Mouse (Mus musculus): ENCODE measurements around the gene Plp2.
A peak's percentile ranks its signal among the peaks of the same experiment; 100 is the strongest.
"Not testable (repeated sequence)": the region's sequence is repeated elsewhere in the genome, so short reads cannot be mapped to it uniquely, and the experiment has no call there.

Plp2 gene

GRCm38 (mm10) chrX:7670921-7671623 is at the start of gene Plp2:
Plp2 (minus strand) TSS chrX:7671390.
- DNase-seq: no peak

- not testable (repeated sequence) for DNase-seq
These were observed 44.9 kb upstream of the Plp2 start for GRCm38 (mm10) chrX:7716058-7716457.

DNA sequence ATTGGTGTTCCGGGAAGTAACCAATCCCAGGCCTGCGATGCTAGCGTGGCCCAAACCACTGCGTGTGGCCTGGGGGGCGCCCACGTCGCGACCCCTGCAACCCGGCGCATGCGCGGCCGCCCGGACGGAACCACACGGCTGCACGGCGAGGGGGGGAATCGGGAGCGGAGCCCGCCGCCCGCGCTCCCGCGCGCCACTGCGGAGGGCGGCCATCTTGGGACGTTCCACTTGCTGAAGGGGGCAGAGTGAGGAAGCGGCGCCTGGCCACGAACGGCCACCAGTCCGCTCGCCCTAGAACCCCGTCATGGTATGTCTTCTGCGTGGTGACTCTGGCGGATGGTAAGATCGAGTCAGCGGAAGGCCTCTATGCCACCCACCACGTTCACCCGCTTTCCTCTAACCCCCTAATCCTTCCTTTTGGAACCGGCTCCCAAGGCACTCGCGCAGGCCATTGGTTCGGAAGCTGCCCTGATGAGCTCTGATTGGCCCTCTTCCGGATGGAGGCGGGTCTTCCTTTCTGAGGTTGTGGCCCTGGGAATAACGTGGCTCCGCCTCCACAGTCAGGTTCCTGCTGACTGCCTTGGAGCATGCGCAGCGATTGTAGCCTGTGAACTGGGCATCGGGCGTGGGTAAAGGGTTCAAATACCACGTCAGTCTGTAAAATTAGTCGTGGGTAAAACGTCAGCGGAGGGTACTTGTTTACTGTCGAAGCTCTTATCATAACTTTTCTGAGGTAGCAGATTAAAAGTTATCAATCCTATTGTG is 43.1 kb upstream of the Plp2 start, which contains the start of gene Wdr45:
TSS of gene Wdr45 (plus strand) at position 199 of the 765 bp plus-strand sequence.
- peak; percentile 90 to 95 for DNase-seq

DNA sequence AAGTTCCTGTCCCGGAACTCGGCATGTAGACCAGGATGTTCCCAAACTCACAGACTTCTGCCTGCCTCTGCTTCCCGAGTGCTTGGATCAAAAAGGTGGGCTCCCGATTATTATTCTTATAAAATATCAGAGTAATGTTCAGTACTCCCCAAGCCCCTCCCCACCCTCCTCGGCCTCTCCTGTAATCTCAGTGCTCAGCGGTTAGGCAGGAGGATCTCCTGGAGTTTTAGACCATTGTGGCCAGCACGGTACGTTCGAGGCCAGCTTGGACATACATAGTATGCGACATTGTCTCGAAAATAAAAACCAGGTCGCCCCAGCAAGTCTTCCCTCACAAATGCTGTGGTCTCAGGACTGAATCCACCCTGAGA is 42.6 kb upstream of the Plp2 start:
- DNase-seq: not testable (repeated sequence)

GRCm38 (mm10) chrX:7696954-7697381 is 25.8 kb upstream of the Plp2 start, which contains the start of gene Gpkow:
Gpkow (plus strand) TSS chrX:7697131.
- DNase-seq: peak; percentile 79 to 91

DNA sequence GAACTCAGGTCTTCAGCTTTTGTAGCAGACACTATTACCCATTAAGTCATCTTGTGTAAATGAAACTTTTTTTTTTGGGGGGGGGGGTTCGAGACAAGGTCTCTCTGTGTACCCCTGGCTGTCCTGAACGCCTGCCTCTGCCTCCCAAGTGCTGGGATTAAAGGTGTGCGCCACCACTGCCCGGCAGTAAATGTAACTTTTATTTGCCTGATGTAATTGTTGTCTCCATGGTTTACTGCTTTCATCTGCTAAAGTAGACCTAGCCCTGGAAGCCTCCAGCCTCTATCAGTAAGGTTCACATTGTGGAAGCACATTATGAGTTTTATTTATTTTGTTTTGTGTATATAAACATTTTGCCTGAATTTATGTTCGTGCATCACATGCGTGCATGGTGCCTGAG is 25.3 kb upstream of the Plp2 start:
- no peak for DNase-seq

- peak; percentile 33 to 38 for DNase-seq
These were observed 21.7 kb upstream of the Plp2 start for GRCm38 (mm10) chrX:7692862-7693261.

DNA sequence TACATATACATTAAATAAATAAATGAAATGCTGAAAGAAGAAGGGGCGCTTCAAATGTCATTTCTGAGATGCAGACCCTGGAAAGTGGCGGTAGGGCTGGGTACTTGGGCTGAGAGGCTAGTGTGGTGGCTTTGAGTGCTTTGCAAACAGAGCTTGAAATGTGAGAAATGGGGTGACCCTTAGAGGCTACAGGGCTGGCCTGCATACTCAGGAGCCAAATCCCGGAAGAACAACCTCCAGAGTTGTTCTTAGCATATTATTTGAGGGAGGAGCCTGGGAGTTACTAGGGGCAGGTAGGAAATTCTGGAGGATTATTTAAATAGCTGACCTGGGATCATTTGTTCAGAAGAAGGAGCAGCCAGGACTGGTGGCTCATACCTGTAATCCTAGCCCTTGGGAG is 19.3 kb upstream of the Plp2 start:
- DNase-seq: no peak

GRCm38 (mm10) chrX:7688321-7688720 is 17.1 kb upstream of the Plp2 start:
- DNase-seq: peak in 1 of 2 experiments; percentile 48

DNA sequence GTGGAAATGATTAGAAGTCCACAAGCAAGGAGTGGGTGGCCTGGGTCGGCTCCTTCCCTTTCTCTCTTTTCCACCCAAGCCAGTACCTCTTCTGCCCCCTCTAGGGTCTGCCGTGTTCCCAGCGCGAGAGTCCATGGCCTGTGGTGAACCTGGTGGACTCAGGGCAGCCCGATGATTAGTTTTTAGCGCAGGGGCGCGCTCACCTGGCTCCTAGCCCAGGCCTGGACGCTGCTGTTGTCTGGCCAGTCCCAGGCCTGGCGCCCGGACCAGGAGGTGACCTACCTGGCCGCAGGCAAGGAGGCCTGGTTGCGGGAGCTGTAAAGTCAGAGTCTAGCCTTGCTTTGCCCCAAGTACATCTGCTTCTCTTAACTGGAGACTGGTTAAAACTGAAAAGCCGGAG is 9.7 kb upstream of the Plp2 start, which contains the start of gene Magix:
TSS of gene Magix (minus strand) at position 388 of the 400 bp plus-strand sequence.
- peak; percentile 58 to 60 for DNase-seq

DNA sequence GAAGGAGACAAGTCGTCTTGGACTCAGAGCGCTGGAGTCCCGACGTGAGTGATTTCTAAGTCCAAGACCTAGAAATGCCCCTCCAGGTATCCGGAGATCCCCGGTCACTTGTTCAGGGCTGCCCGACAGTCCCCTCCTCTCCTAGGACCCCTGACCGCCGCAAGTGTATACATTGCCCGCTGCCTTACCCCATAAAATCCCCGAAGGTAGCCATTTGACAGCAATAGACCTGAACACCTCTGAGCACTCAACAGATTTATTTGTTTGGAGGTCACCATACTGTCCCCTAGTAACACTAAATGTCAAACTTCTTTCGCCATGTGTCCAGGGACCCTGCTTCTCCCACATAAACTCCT is 8.8 kb upstream of the Plp2 start:
- DNase-seq: no peak

DNA sequence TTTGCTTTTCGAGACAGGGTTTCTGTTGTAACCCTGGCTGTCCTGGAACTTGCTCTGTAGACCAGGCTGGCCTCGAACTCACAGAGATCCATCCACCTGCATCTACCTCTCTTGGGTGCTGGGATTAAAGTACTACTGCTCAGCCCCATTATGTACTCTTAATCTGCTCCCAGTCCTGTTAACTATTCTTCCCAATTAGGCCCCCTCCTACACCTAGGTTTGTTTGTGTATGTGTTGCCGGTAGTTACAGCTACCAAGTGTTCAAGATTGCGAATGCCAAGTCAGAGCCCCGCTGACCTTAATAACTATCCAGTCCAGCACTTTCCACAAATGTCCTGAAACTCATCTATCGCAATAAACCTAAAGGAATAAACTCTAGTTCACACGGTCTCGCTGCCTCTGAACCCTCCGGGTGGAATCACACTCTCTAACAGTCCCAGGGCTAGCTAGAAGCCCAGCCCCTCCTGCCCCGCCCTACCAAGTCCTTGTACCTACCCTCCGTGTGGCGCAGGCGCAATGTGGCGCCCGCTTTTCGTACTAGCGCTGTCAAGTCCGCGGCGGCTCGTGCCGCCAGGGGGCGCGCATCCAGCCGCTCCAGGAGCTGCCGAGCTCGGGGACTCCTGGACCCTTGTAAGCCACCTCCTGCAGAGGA is 8.3 kb upstream of the Plp2 start:
- peak; percentile 84 to 93 for DNase-seq

DNA sequence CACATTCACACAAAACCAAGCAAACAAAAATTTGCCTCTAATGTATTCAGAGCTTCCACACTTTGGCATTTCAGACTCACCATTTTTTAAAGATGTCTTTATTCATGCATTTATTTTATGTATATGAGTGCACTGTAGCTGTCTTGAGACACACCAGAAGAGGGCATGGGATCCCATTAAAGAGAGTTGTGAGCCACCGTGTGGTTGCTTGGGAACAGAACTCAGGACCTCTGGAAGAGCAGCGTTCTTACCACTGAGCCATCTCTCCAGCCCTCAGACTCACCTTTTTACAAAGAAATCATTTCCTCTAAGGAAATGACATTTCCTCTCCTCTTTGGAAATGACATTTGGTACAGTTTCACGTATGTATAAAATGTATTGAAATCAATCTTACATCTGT is 7.8 kb upstream of the Plp2 start:
- no peak for DNase-seq

- no peak for DNase-seq
These were observed 3.8 kb upstream of the Plp2 start for GRCm38 (mm10) chrX:7675001-7675380.

GRCm38 (mm10) chrX:7674284-7675000 is 3.3 kb upstream of the Plp2 start:
- DNase-seq: no peak

DNA sequence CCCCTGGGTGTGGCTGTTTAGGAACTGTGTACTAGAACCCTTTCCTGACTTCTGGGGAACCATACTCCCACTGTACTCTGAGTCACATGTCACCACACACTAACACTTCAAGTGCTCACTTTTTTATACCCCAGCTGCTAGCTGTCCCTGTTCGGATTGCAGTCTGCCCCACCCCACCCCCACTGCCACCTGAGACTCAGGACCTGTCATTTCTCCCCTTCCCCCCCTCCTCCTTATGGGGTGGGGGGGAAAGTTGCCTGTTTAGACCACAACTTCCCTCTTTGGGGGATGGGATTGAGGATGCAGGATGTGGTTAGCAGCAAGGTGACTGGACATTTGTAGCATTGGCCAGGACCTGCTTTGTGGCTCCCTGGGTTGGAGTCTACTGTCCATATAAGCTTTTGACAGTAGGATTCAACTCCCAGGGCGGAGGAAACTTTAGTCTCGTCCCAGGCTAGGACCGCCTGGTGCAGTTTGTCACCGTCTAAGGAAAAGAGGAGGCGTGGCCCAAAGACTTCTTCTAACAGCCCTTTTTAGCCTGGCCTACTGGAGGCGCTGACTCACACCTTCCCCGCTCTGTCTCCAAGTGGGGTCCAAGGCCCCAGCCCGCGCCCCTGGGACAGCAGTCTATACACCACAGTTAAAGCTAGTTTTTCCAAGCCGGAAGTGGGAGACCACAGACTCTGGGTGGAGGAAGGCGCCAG is 2.5 kb upstream of the Plp2 start:
- no peak for DNase-seq

GRCm38 (mm10) chrX:7672739-7673138 is 1.5 kb upstream of the Plp2 start:
- DNase-seq: no peak

DNA sequence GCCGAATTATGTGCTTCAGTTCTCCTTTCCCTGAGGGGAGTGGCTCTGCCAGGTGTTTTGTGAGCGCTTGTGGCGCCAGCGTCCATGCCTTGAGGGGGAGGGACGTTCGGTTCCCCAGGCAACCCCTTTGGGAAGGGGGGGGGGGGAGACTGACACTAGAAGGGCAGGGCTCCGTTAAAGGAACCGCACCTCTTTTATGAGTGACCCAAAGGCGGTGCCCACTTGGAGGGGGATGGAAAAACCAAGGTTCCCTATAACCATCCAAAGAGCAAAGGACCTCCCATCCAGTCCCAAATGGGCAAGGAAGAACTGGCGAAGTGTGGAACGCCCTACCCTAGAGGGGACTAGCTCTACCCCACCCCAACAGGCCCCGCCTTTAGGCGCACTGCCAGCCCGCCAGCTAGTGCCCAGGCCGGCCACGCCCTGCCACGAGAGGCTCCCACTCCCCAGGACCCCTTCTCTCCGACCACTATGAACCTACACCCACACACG is 754 bp downstream of the Plp2 start:
- peak in 1 of 2 experiments; percentile 37 for DNase-seq

GRCm38 (mm10) chrX:7665739-7666502 is 5.3 kb downstream of the Plp2 start:
- no peak for DNase-seq

DNA sequence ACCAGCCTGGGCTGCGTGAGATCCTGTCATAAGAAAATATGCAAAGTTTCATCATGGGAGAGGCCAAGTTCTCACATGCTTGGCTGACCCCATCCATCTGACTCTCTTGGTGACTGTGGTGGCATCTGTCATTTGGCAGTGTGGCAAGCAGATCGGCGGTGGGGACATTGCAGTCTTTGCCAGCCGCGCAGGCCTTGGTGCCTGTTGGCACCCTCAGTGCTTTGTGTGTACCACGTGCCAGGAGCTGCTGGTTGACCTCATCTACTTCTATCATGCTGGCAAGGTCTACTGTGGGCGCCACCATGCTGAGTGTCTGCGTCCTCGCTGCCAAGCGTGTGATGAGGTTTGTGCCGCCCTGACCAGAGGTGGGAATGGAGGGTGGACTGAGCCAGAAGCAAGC is 6.4 kb downstream of the Plp2 start:
- peak; percentile 58 to 76 for DNase-seq

DNA sequence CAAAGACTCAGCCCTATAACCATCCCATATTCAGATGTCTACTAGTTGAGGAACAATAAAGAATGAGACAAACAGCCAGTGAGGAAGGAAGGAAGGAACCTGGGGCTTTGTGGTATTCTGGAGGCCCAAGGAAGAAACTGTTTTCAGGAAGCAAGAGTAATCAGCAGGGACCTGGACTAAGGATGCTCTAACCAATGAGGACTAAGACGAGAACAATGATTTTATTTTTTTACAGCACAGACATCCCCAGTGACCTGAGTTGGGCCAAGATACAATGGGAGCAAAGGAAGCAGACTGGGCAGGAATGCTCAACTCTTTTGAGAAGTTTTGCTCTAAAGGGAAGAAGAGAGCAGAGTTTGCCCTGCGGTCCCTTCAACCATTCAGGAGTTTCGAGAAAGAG is 8.3 kb downstream of the Plp2 start:
- DNase-seq: no peak

Measured in cerebellum, adult 18-20 months (tissue).